Mouse (Mus musculus) limb, embryonic 14.5 days (tissue): ENCODE data around the gene Itgae. TPM values are rescaled to one million over a fixed set of nuclear protein-coding genes. Genes with fewer than 3 reads are reported as not detected.

ENCODE experiments used
- ATAC-seq: fragments of 200-750 bp; cut with Nextera tagmentation; 2 replicates; pipeline ENCODE4 v1.8.0; 2017; ENCODE audit warnings: low read depth, moderate number of reproducible peaks, moderate TSS enrichment; ENCODE audit not compliant: low FRiP score
- DNase-seq: peaks from one replicate; pipeline ENCODE4 v3.0.0-alpha.2; 2015; ENCODE audit warnings: low spot score
- H3K27ac ChIP-seq: fragments of 300-500 bp; sonication (generic); replicated peaks from 2 replicates; pipeline ENCODE4 v1.5.1; 2014; ENCODE audit warnings: low read depth, mild to moderate bottlenecking, low read length, moderate library complexity, mixed read lengths
- H3K27me3 ChIP-seq: fragments of 300-500 bp; sonication (generic); 2 replicates; pipeline ENCODE4 v1.6.1; 2014; ENCODE audit warnings: low read length, mixed read lengths; ENCODE audit not compliant: control insufficient read depth, insufficient read depth
- H3K36me3 ChIP-seq: fragments of 300-500 bp; sonication (generic); 2 replicates; pipeline ENCODE4 v1.6.1; 2014; ENCODE audit warnings: mild to moderate bottlenecking, low read length, moderate library complexity, mixed read lengths; ENCODE audit not compliant: control insufficient read depth, insufficient read depth
- H3K4me1 ChIP-seq: fragments of 300-500 bp; sonication (generic); 2 replicates; pipeline ENCODE4 v1.6.1; 2014; ENCODE audit warnings: antibody characterized with exemption, low read length, mixed read lengths; ENCODE audit not compliant: control insufficient read depth, insufficient read depth
- H3K4me2 ChIP-seq: fragments of 300-500 bp; sonication (generic); replicated peaks from 2 replicates; pipeline ENCODE4 v1.6.1; 2014; ENCODE audit warnings: low read depth, mild to moderate bottlenecking, low read length, moderate library complexity; ENCODE audit not compliant: severe bottlenecking
- H3K4me3 ChIP-seq: fragments of 300-500 bp; sonication (generic); replicated peaks from 2 replicates; pipeline ENCODE4 v1.5.1; 2014; ENCODE audit warnings: low read length
- H3K9ac ChIP-seq: fragments of 300-500 bp; sonication (generic); 2 replicates; pipeline ENCODE4 v1.6.1; 2014; ENCODE audit warnings: mild to moderate bottlenecking, low read depth, low read length, moderate library complexity; ENCODE audit not compliant: severe bottlenecking
- H3K9me3 ChIP-seq: fragments of 300-500 bp; sonication (generic); 2 replicates; pipeline ENCODE4 v1.6.1; 2016; ENCODE audit warnings: low read length; ENCODE audit not compliant: control insufficient read depth
- POLR2A ChIP-seq: fragments of 200-500 bp; IDR thresholded peaks from 2 replicates; pipeline ENCODE4 v1.8.0; 2012; ENCODE audit warnings: inconsistent platforms, mild to moderate bottlenecking, moderate library complexity, borderline replicate concordance; ENCODE audit not compliant: insufficient read depth, insufficient read length; ENCODE audit errors: extremely low read depth
- WGBS: fragments of 180-500 bp; shearing (Covaris S2); extraction: QIAGEN DNeasy Blood & Tissue Kit; methylation state at CpG from one replicate; pipeline ENCODE4 v1.1.7; 2014; 5-methylcytosine and 5-hydroxymethylcytosine counted together
- polyA plus RNA-seq, 2 experiments: library from polyadenylated mRNA; depleted of rRNA in 1 of 2; stranded (reverse) in 1 of 2; unstranded in 1 of 2; fragments of >200 nt; fragmentation: Nextera tagmentation in 1 of 2; extraction: Ambion mirVana in 1 of 2; gene quantifications; 2 replicates each; pipeline versions ENCODE4 v1.2.1 to v1.2.3; 2012 to 2014

Gene Itgae
- polyA plus RNA-seq, 2 experiments: 0.15 to 0.37 TPM

DNA sequence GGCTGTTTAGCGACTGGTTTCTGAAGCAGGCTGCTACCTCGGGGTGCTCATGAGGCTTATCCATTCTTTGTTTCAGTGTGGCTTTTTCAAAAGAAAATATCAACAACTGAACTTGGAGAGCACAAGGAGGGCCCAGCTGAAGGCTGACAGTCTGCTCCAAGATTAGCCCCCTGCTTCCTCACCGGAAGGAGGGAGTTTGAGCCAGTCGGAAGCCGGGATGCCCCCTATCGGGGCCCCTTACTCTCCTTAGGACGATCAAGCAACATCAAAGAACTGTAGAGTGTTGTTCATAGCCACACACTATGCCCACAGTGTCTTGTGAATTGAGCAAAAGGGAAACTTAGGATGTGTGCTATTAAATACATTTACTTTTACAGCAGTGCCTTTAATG, 56.6 kb downstream of the Itgae start:
- ATAC-seq: no peak
- Histone ChIP-seq H3K27ac (no peak overlapping the region), H3K4me3 (no peak overlapping the region), H3K4me1 (no peaks in the 10 kb centered on the region), H3K36me3 (no peaks in the 10 kb centered on the region), H3K4me2 (no peak overlapping the region), H3K9me3 (no peaks in the 10 kb centered on the region), H3K9ac (no peak overlapping the region), H3K27me3 (no peaks in the 10 kb centered on the region)
- WGBS: 52% methylated on average over 7 of the region's 7 CpGs
- no peak for DNase-seq
- TF ChIP-seq POLR2A: no peak

DNA sequence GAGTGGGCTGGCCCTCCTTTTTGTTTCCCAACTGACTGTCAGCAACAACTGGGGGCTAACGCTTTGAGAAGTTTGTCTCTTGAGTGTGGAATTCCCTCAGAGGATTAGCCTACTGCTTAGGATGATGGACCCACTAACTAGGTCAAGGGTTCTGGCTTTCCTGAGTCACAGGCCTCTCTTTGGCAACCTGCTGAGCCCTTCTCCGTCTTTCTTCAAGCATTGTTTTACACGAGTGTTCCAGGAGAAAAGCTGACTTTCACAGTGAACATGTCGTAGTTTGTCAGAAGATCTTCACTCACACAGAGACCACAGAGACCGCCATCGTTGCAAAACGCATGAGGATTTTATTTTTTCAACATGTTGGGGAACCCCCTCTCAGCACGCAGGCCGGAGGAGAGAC, 57.8 kb downstream of the Itgae start:
- no peaks in the 10 kb centered on the region for H3K36me3 ChIP-seq
- WGBS: 83% methylated on average over 9 of the region's 9 CpGs
- no peaks in the 10 kb centered on the region for H3K9me3 ChIP-seq
- no peaks in the 10 kb centered on the region for H3K27me3 ChIP-seq
- H3K4me1 ChIP-seq: no peaks in the 10 kb centered on the region
- ATAC-seq (no peak), DNase-seq (no peak)
- H3K4me2 ChIP-seq: no peak overlapping the region
- no peak for TF ChIP-seq POLR2A
- no peak overlapping the region for H3K9ac ChIP-seq
- H3K27ac ChIP-seq: no peak overlapping the region
- H3K4me3 ChIP-seq: no peak overlapping the region

- Histone ChIP-seq H3K9me3 (no peaks in the 10 kb centered on the region), H3K36me3 (no peaks in the 10 kb centered on the region), H3K4me2 (no peak overlapping the region), H3K4me3 (no peak overlapping the region), H3K27ac (no peak overlapping the region), H3K9ac (no peak overlapping the region), H3K27me3 (peaks cover 9% of the 10 kb centered on the region; the same call in 1 of the 2 replicates), H3K4me1 (peaks cover 3% of the 10 kb centered on the region; the same call in 1 of the 2 replicates)
- no peak for TF ChIP-seq POLR2A
- ATAC-seq (no peak), DNase-seq (no peak)
- 67% methylated on average over 6 of the region's 6 CpGs for WGBS
These were observed 64.7 kb downstream of the Itgae start for GRCm38 (mm10) chr11:73155071-73155470.

DNA sequence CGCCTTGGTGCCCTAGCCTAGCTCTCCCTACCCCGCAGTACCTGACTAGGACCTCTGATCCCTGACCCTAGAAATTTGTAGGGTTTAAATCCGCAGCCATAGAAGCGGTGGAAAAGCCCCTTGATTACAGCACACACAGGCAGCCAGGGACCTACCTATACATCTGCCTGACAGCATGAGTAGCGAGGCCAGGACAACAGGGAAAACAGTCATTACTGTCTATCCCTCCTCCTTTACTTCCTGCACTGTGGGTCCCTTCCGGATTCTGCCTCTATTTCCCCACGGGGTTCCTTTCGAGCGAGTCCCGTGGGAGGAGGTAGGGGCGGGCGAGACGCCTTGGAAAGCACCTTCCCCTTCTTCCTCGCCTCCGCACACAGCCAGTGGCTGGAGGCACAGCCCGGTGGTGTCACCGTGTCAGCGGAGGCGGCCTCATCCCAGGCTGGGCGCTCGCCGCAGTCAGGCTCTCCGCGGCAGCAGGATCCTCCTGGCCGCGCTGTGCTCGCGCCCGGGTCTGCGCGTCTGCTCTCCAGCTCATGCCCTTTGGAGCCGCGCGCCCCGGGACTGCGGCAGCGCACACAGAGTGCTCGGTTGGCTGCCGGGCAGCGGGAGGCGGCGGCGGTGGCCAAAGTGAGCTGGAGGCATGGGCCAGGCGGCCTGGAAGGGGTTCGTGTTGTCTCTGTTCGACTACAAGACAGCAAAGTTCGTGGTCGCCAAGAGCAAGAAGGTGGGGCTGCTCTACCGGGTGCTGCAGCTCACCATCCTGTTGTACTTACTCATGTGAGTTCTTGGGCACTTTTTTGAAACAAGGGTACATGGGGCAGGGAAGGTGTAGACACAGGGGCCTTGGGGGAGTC, 69.8 kb downstream of the Itgae start, which contains the start of gene P2rx5:
Gene P2rx5, plus strand, starts transcription at position 465 of the 854 bp plus-strand sequence.
- H3K9ac ChIP-seq: peak within 1 kb of the TSS; percentile 56
- H3K27ac ChIP-seq: no peak within 1 kb of the TSS
- WGBS: 4% methylated on average over 44 of the region's 49 CpGs
- no peaks in the 10 kb centered on the region for H3K9me3 ChIP-seq
- no peak for DNase-seq
- no peak for TF ChIP-seq POLR2A
- H3K27me3 ChIP-seq: peaks cover 25% of the 10 kb centered on the region
- peaks cover 6% of the 10 kb centered on the region; the same call in 1 of the 2 replicates for H3K4me1 ChIP-seq
- H3K4me3 ChIP-seq: peak within 1 kb of the TSS; percentile 41
- no peaks in the 10 kb centered on the region for H3K36me3 ChIP-seq
- ATAC-seq: peak; percentile 47; the same call in 1 of the 2 replicates
- peak within 1 kb of the TSS; percentile 67 for H3K4me2 ChIP-seq

GRCm38 (mm10) chr11:73160811-73161200, 70.4 kb downstream of the Itgae start:
- ATAC-seq (0 out of 2 replicates have a peak, but pooled peaks have one; percentile 34), DNase-seq (no peak)
- 0 out of 2 replicates have a peak overlapping the region, but pooled peaks have one; percentile 56 for H3K9ac ChIP-seq

More at GRCm38 (mm10) chr11:73160811-73161200, 70.4 kb downstream of the Itgae start:
- Histone ChIP-seq H3K36me3 (no peaks in the 10 kb centered on the region), H3K4me2 (peak overlapping the region; percentile 67), H3K4me3 (peak overlapping the region; percentile 41), H3K27me3 (peaks cover 25% of the 10 kb centered on the region), H3K27ac (no peak overlapping the region), H3K9me3 (no peaks in the 10 kb centered on the region), H3K4me1 (peaks cover 6% of the 10 kb centered on the region; the same call in 1 of the 2 replicates)
- TF ChIP-seq POLR2A: no peak
- 18% methylated on average over 6 of the region's 6 CpGs for WGBS
